Mouse (Mus musculus): ENCODE data around the gene Man1a. TPM values are rescaled to one million over a fixed set of nuclear protein-coding genes. Genes with fewer than 3 reads are reported as not detected.

The Man1a gene
- 23.3 and 30.2 TPM in 2 replicates for polyA plus RNA-seq (2012; rRNA removed; ENCODE audit: low replicate concordance)

GRCm38 (mm10) chr10:54076420-54076819, at the start of gene Man1a:
Gene Man1a (minus strand): TSS chr10:54076609.

